Mouse (Mus musculus) ZHBTc4 (cell line): ENCODE measurements around the gene Efnb2.

Source experiments
- DNase-seq: peaks from one replicate; pipeline ENCODE4 v3.0.0-alpha.2; 2011; ENCODE audit warnings: low read depth, low spot score

The Efnb2 gene

DNA sequence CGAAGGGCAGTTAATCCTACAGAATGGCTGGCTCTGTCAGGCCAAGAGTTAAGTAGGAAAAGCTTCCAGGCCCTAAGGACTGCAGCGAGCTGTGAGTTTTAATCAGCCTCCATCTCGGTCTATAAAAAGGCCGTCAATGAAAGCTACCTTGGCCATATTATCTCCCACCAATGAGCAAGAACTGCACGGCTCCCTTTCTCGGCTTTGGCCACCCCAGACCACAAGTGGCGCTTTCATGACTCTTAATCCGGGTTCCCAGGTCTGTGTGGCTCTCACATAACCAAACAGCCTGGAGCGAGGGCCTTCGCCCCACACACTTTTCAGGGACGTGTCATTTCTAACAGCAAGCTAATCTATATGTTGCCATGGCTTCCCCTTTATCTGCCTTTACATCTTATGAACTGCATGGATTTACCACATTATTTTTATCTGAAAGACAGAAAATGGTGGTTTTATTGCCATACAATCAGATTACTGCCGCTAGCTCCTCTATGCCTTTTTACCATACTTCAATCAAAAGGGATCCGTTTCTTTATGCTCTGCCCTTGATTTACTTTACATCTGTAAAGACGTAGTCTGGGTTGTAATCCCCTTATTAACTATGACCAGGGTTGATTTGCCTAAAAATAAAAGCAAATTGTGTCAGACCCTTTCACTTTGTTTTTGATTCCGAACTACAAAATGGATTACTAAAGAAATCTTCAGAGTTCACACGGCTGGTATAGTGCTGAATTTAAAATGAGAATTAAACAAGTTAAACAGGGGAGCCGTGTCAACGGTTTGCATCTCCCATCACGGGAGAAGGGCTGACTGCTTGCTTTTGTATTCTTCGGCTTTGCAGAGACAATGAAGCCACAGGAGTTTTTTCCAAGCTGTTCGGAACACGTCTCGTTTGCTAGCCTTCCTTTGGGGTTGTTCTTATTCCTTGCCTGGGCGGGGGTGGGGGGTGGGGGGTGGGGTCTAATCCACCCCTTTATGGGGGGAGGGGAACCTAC, 5.4 kb downstream of the Efnb2 start:
- peak; percentile 35 for DNase-seq

DNA sequence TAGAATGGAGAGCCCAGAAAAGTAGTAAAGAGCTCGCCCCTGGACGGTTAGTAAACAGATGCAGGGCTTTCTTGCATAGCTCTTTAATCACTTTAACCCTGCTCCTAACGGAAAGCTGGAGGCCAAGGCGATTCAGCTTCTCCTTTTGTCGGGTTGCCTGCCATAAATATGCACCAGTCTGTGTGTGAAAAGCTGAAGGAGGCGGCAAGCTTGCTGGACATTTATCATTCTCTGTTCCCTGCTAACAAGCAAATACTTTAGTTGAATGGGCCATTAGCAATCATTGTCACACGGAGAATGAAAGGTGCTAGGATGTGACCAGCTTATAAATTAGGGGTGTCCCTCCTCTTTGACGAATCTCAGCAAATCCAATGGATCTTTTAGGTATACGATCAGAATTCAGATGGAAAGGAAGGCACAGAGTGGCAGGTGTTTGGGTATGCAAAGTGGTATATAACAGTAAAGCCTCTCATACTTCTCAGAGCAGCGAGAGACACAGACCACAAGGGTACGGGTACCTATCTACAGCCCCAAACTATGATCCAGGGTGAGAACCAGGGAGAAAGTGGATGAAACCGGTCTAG, 7.0 kb downstream of the Efnb2 start:
- DNase-seq: no peak

DNA sequence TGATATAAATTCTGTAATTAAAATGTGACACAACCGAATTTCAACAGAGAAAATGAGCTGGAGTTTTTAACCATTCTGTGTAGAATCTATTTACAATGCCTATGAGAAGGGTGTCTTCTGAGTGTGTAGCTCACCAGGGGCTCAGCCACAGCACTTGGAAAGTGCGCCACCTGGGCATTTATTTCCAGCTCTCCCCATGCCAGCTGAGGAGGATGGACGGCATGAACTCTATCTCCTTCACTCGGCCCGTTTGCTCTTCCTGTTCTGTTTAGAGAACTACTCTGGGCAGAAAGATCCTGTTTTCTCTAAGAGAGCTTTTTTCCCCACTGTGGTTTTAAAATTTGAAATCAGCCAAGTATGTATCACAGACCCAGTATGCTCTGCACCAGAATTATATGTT, 7.7 kb downstream of the Efnb2 start:
- DNase-seq: no peak

DNA sequence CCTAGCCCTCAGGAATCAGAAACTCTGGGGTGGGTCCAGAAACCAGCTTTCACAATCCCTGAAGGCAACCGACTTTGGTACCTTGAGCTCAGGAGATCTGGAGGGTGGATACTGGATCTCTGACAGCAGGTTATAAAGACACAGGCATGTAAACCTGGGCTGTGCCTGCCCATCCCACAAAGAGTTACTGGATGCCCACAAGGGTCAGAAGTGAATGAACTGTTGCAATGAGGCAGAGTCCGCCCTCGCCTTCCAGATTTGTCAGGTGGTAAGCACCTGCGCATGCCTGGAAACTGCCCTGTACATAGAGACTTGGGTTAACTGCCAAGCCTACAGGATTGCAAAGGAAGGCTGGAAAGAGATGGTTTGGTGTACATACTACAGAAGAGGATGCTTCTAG, 8.7 kb downstream of the Efnb2 start:
- DNase-seq: no peak

DNA sequence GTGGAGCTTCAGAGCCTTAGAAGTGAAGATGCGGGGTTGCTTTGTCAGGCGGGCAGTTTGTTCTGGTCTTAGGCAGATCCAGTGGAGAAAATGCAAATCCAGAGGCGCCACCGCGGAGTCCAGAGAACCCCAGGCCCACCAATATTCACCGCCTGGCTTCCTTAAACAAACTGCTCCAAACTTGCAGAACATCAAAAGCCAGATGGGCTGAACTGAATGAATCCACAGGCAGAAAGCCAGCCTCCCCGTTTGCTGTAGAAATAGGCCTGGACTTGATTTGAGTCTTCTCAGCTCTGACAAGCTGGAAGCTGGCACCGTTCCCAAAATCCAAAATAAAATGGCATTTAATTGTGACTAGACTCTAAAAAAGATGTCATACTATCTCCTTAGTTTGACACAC, 11.1 kb downstream of the Efnb2 start:
- peak; percentile 66 for DNase-seq

DNA sequence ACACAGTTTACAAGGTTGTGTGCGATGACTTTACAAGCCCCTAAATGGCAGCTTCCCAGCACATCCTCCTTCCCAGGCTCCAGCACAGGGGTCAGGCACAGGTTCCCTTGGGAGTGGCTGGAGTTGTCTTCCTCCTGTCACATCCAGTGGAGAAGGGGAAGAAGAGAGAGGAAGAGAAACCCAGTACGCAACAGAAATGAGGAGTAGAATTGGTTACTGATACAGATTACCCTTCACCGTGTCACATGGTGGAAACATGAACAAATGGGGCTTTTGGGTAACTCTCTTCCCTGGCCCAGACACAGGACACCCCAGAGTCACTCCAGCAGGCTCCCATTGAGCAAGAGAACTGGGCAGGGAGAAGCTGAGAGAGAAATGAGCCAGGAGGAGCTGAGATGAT, 11.5 kb downstream of the Efnb2 start:
- DNase-seq: no peak

DNA sequence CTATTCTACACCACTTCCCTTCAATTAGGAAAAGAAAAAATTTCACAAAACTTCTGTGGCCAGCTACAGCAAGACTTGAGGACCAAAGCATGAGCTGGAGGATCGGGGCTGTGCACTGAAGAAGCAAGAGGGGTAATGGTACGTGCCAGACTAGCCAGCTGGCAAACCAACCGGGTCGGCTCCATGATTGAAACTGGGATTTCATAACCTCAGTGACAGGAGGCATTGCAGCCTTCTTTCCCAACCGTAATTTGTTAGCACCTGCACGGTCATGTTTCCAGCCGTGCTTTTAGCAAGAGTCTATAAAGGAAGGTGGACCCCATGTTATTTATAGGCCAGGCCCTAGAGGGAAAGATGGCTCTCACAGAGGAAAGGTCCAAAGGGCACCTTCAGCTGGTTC, 12.4 kb downstream of the Efnb2 start:
- no peak for DNase-seq

DNA sequence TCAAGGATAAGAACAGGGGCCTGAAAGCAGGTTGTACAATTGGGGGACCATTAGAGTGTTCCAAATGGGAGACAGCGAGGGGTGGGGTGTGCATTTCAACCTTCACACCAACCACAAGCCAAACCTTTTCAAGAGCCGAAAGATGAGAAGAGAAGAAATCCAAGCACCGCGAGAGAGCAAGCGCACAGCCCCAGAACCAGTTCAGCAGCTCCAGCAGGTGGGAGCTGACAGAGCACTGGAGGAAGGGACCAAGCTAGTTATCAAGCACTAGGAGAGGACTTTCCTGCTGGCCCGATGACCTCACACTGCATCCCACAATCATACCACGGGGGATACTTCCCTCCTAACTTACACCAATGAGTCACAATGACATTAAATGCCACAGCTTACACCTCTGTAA, 13.2 kb downstream of the Efnb2 start:
- no peak for DNase-seq

DNA sequence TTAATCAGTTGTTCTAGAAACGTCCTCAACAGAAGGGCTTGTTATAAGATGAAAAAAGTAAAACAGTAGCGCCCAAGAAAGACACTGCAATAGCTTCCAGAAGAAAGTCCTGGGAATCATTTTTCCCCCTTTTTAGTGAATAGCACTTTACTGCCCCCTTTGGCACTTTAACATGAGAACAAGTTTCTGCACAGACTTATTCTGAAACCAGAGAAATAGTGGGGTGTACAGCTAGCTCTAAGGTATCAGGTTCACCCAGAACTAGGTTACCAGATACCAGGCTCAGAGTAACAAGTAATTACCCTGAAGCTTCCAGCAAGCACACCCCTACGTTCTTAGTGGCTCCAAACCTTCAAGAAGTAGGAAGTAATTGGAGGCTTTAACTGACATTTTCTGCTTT, 13.7 kb downstream of the Efnb2 start:
- DNase-seq: no peak

DNA sequence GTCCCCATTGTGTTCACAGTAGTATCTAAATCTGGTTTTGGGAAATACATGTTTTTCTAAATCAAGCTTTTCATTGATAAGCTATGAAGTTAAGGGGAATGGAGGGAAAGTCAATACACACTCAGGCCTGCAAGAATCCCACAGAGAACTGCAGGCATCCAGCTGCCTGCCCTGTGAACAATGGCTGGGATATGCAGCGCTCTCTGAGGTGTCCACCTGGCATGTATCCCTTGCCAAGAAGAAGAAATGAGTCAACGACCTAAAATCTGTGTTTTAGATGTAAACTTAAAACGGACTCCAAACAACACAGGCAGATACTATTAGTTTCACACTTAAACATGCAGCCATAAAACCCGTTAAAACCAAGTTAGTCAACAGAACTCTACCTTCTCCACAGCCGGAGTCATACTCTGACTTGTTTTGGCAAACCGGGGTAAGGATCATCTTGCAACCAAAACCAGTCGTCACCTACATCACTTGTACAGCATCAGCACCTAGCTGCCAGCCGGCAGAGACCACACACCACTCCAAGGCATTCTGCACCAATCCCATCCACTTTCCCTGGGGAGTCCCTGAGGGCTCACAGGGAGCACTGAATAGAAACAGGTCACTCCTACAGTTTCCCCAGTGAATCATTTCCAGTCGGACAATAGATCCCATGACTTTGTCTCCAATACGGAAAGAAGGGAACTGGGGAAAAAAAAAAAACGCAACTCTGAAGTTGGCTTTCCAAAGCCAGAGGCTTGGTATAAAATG, 16.7 kb downstream of the Efnb2 start:
- no peak for DNase-seq

DNA sequence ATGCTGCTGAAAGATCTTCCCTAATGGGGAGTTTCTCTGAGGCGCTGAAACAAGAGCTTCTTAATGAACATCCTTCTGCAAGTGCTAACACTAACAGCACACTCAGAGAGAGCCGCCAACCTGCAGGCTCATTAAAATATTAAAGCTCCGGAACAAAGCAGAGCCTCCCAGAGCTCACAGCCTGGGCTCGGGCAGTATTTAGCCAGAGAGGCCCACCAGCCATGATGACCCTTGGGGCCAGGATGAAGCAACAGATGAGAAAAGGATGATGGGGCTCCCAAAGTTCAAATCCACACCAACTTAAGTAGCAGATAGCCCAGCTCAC, 20.8 kb downstream of the Efnb2 start:
- no peak for DNase-seq

DNA sequence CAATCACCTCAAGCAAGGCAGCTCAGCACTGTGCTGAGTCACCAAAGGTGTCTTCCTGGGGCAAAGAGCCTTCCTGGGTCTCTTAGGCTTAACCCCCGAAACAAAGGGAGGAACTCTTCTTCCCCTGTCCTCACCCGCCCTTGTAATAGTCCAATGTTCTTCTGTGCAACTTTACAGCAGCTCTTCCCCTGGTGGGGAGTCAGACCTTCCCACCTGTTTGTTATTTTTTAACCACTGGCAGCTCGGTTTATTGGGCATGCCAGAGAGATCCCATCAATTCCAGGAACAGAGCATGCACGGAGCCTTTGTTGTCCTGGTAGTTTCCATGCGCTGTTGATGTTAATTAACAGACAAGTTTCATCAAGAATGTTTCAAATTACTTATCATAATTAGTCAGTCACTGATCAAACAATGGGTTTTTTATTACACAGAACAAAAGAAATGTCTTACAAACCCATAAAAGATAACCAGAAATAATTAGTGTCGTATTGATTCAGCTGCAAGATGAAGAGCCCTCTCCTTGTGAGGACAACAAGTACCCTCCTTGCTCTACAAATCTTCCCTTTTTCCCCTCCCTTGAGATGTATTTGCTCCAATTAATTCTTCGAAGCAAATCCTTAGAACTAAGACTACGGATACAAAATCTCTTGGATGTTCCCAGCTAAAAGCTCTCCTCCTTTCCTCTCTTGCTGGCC, 21.3 kb downstream of the Efnb2 start:
- no peak for DNase-seq

DNA sequence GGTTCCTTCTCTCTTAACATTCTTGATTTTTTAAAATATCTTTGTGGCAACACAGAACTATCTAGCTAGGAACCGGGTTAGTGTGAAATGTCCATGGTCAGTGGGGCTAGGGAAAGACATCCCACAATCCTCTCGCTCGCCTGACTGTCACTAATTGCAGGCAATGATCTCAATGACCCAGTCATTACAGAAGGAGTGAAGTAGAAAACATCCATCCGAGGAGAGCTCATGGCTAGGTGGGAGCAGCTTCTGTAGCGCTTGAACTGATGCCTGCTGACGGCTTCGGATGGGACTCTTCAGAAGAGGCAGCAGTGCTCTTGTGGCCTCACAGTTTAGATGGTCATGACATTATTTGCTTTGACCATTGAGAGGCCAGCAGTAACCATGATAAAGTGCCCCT, 29.6 kb downstream of the Efnb2 start:
- no peak for DNase-seq

DNA sequence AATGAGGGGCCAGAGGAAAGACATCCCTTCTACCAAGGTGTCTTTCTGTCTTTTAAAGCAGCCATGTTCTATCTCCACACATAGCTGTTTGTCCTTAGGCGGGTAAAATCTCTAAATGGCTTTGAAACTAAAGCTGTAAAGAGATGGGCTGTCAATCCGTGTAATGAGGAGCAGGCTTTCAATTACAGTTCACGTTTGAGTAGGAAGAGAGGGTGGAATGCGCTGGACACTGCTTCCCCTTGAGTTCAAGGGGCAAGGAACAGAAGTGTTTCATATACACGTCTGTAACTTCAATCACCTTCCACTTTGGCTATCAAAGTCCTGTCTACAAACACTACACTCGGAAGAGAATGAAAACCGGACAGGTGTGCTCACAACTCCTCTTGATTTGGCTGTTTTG, 37.0 kb downstream of the Efnb2 start:
- no peak for DNase-seq

DNA sequence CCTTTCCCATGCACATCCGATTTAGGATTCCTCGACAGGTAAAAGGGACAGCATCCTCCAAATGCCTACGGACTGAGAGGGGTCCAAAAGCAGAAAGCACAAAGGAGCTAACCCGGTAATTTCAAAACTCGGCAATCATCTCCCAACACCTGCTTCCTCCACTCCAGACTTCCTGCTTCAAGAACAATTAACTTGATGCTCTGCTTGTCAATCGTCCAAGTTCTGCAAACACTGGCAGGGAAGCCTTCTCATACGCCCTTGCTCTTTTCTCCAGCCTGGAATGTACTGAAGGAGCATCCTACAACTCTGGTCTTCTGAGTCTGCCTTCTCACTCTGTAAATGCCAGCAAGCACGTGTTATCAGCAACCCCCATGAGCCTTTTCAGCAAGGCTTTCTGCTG, 37.6 kb downstream of the Efnb2 start:
- no peak for DNase-seq

DNA sequence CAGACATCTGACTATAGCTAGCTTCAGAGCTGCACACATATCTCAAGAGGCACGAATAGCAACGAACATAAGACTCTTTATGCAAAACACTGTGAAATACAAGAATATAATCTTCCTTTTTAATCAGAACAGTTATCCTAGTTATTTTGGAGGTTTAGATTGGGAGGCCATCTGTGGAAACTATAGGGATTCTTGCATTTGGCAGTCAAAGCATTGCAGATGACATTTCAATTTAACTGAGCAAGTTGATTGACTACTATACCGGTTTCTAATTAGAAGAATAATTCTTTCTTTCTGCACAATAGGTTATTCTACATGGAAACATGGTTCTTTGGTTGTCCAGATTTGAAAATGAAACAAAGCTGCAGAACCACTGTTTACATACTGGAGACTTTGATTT, 38.6 kb downstream of the Efnb2 start:
- no peak for DNase-seq

DNA sequence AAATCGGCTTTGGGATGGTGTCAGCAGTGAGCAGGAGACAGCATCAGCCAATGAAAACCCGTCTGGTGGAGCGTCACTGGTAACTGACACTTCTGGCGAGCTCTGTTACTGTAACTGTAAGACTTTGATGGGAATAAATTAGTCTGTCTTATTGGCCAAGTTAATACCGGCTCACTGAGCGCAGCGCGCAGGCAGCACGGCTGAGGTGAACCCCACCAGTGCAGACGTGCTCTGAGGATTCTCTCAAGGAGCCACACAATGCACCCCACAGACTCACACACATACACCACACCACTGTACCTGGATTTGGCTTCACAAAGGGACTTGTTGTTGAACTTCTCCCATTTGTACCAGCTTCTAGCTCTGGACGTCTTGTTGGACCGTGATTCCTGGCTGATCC, 39.0 kb downstream of the Efnb2 start:
- no peak for DNase-seq

DNA sequence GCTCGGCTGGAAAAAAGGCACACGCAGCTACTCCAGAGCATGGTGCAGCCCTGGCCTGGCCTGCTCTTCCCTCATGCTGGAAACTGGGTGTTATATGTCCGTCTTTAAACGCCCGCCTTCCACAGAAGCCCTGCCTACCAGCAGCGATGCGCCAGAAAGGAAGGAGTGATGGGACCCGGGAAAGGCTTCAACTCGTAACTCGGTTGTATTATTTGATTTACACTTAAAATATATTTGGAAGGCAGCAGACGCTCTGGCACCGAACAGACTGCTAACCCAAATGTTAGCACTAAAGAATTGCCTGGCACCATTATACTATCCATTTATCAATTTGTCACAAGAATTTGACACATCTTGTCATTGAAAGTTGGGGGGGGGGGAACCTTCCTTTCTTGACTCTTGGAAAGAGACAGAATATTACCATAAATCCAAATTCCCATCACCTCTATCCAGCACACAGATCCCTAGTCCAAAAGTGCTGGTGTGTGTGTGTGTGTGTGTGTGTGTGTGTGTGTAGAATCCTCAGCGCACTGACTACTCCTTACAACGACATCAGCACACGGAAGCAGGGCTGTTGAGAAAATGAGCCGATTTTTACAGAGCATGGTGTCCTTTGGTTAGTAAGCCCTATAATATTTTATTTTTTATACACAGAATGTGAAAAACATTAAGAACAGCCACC, 39.7 kb downstream of the Efnb2 start:
- DNase-seq: no peak

DNA sequence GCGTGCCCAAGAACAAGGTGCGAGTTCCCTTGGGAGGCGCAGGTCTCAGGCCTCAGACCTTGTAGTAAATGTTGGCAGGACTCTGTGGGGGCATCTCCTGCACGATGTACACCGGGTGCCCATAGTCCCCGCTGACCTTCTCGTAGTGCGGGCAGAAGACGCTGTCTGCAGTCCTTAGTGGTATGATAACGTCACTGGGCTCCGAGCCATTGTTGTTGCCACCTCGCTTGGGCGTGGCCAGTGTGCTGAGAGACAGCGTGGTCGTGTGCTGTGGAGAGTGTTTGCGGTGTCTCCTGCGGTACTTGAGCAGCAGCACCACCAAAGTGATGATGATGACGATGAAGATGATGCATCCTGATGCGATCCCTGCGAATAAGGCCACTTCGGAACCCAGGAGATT, 40.5 kb downstream of the Efnb2 start:
- peak; percentile 44 for DNase-seq

DNA sequence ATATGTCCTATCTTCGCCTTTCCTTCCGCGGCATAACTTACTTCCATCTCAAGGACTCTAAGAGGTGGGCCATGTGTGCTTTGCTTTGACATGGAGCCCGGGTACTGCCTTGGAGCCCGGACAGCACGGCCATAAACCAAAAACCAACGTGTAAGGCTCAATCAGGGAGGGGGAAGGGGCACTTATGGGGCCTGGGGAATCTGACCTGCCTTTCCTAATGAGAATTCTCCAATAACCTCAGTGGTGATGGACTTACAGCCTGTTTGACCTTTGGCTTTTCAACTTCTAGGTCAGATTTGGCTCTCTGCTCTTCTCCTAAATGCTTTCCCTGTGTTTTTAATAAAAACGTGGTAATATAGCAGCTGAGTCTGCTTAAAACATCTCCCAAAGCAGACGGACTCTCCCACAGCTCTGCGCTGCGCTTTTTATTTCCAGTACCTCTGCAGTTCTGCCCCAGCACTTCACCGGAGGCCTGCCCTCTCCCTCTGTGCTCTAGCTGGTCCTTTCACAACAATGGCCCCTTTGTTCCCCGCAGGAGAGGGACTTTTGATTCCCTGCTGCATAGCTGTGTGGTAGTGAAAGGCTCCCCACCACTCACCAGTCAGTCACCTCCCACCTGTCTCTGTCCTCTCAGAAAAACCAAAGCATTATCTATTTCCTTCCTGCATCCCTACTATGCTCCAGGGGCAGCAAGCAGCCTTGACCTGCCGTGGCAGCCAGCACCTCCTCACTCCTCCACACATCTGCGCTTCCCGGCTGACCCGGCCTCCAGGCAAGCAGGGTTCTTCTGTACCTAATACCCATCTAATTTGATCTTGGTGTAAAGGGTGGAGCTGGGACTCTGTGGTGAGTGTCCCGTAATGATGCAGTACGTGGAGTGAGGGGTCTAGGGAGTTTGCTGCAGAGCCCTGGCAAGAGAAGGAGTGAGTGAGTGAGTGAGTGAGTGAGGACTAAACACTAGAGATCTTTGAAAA, 41.5 kb downstream of the Efnb2 start:
- peak; percentile 43 for DNase-seq
